15 mouse cellular contexts compared by ENCODE assay signal in the genomic region with DNA sequence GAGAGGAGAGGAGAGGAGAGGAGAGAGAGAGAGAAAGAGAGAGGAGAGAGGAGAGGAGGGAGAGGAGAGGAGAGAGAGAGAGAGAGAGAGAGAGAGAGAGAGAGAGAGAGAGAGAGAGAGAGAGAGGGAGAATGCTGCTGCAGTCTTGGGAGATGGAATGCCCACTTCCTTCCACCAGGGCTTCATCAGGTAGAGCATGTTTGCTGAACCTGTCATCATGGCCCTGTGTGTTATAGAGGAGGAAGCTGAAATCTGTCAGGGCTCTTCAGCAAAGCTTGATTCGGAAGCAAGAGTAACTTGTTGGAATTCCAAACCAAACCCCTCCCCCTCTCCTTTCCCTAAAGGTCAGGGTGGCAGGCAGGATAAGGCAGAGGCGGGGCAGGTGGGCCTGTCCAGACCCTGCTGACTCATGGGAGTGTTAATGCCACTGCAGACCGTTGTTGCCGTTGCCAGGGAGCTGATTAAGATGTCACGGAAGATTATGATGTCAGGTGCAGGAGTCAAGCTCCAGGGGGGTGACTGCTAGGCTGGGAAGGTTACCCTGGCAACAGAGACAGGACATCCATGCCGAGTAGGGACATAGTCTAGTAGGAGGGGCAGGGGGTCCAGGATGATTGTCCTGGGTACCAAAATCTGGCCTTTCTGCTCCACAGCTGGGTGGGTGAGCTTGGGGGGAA. TPM values are rescaled to one million over a fixed set of nuclear protein-coding genes. Genes with fewer than 3 reads are reported as not detected.
DNase-seq lines count a peak whose midpoint lies in the region; ATAC-seq and TF ChIP-seq lines count a peak whose summit lies in the region.
"Had no signal": no experiment of that assay in that cellular context is flagged by ENCODE, and none has a peak within 500 bp of the region (broad histone marks: within the 10 kb centered on the region; RNA-seq: fewer than 3 reads in every experiment).

No protein-coding gene starts in this region.

- H3K4me3 ChIP-seq in testis, adult 2 months (ENCODE audit: control insufficient read depth, low read depth, low read length): peak overlapping the region; percentile 49
- no peak overlapping the region for H3K4me3 ChIP-seq in hindbrain, embryonic 13.5 days
- no peak overlapping the region for H3K4me3 ChIP-seq in midbrain, embryonic 13.5 days (replicated peaks)
- H3K4me3 ChIP-seq: erythroblast, embryonic 14.5 days; liver, embryonic 15.5 days; myocyte had no signal

- ATAC-seq in hindbrain, embryonic 13.5 days (ENCODE audit: low FRiP score): peak; percentile 74
- ATAC-seq in midbrain, embryonic 13.5 days: peak; percentile 87

- no peaks in the 10 kb centered on the region for H3K36me3 ChIP-seq in testis, adult 2 months (ENCODE audit: control insufficient read depth, insufficient read depth, low read length)
- no peaks in the 10 kb centered on the region for H3K36me3 ChIP-seq in hindbrain, embryonic 13.5 days
- no peaks in the 10 kb centered on the region for H3K36me3 ChIP-seq in midbrain, embryonic 13.5 days
- H3K36me3 ChIP-seq: liver, embryonic 15.5 days had no signal

- H3K4me1 ChIP-seq in testis, adult 2 months (ENCODE audit: control insufficient read depth, insufficient read depth, low read length): peaks cover 6% of the 10 kb centered on the region
- H3K4me1 ChIP-seq in hindbrain, embryonic 13.5 days (replicated peaks): peaks cover 21% of the 10 kb centered on the region
- H3K4me1 ChIP-seq in midbrain, embryonic 13.5 days (replicated peaks): peaks cover 20% of the 10 kb centered on the region
- H3K4me1 ChIP-seq: liver, embryonic 15.5 days had no signal

- H3K9me3 ChIP-seq in hindbrain, embryonic 13.5 days: no peaks in the 10 kb centered on the region
- no peaks in the 10 kb centered on the region for H3K9me3 ChIP-seq in midbrain, embryonic 13.5 days
- H3K9me3 ChIP-seq: liver, embryonic 15.5 days had no signal

- no peak for DNase-seq in testis, postnatal 10 days (ENCODE audit: low spot score)
- DNase-seq in frontal cortex, postnatal 25 days (ENCODE audit: low spot score in 2 of 2): no peak
- no peak for DNase-seq in liver
- no peak for DNase-seq in thymus, postnatal 4 days
- DNase-seq in kidney, adult 9 months: no peak
- DNase-seq: cerebellum, postnatal 36 days; heart, postnatal 14 days; kidney, adult 18-20 months; kidney, postnatal 4 days had no signal

- H3K27me3 ChIP-seq in testis, adult 2 months (ENCODE audit: control insufficient read depth, insufficient read depth, low read length): no peaks in the 10 kb centered on the region
- peaks cover 88% of the 10 kb centered on the region for H3K27me3 ChIP-seq in hindbrain, embryonic 13.5 days
- H3K27me3 ChIP-seq in midbrain, embryonic 13.5 days: peaks cover 90% of the 10 kb centered on the region

- TF ChIP-seq POLR2A in testis, adult 2 months (IDR thresholded peaks at IDR 0.05; ENCODE audit: control insufficient read depth, low read depth, low read length): peak; percentile 29; the same call in 1 of the 2 replicates

- H3K4me2 ChIP-seq in hindbrain, embryonic 13.5 days: no peak overlapping the region
- no peak overlapping the region for H3K4me2 ChIP-seq in midbrain, embryonic 13.5 days (replicated peaks)
- H3K4me2 ChIP-seq: liver, embryonic 15.5 days had no signal

- no peak for TF ChIP-seq CTCF in testis, adult 2 months (IDR thresholded peaks at IDR 0.05; ENCODE audit: control insufficient read depth, insufficient read depth, insufficient replicate concordance, low read depth, low read length)

- no peak overlapping the region for H3K9ac ChIP-seq in hindbrain, embryonic 13.5 days
- H3K9ac ChIP-seq in midbrain, embryonic 13.5 days (replicated peaks): no peak overlapping the region
- H3K9ac ChIP-seq: liver, embryonic 15.5 days had no signal

- H3K27ac ChIP-seq in testis, adult 2 months (ENCODE audit: control insufficient read depth, insufficient read depth, low read depth, low read length): peak overlapping the region; percentile 44; the same call in 1 of the 2 replicates
- no peak overlapping the region for H3K27ac ChIP-seq in hindbrain, embryonic 13.5 days
- H3K27ac ChIP-seq in midbrain, embryonic 13.5 days: no peak overlapping the region
- H3K27ac ChIP-seq: liver, embryonic 15.5 days had no signal

- 3% methylated on average over 6 of the region's 6 CpGs for WGBS in hindbrain, embryonic 13.5 days
- under 1% methylated on average over 6 of the region's 6 CpGs for WGBS in midbrain, embryonic 13.5 days

RNA-seq across cellular contexts. Expression of gene Msx1, which starts 11.3 kb away (rescaled TPM):
- 0.18 TPM in 1 of 2 replicates, not detected in the other for polyA plus RNA-seq in testis, adult 2 months (2012; rRNA removed)
- polyA plus RNA-seq in hindbrain, embryonic 13.5 days (2015; fragmentation: Nextera tagmentation; extraction: Ambion mirVana): 28.6 and 59.6 TPM in 2 replicates
- 16.2 and 23.2 TPM in 2 replicates for polyA plus RNA-seq in midbrain, embryonic 13.5 days (2015; fragmentation: Nextera tagmentation; extraction: Ambion mirVana)
- polyA plus RNA-seq: erythroblast, embryonic 14.5 days had no signal

Comparison
In these comparisons a context has a peak if more than half of its experiments do, and no peak if none do; other contexts are left out.
1. RNA of gene Msx1, which starts 11.3 kb away (polyA plus RNA-seq): 28.6 to 59.6 TPM in hindbrain, embryonic 13.5 days and 16.2 to 23.2 TPM in midbrain, embryonic 13.5 days; 0.18 TPM in testis, adult 2 months; every median in the first group is over 10 times any median in the second.